Mouse (Mus musculus): ENCODE data around the gene Smyd3. TPM values are rescaled to one million over a fixed set of nuclear protein-coding genes. Genes with fewer than 3 reads are reported as not detected.

The Smyd3 gene
- polyA plus RNA-seq, 1 experiment from 2014 or later: 12.1 TPM

- DNase-seq (ENCODE audit: low spot score) (no peak), ATAC-seq (ENCODE audit: low FRiP score, low TSS enrichment) (no peak)
- TF ChIP-seq CTCF (IDR thresholded peaks at IDR 0.05; ENCODE audit: low read depth): no peak
- TF ChIP-seq EP300 (optimal IDR thresholded peaks at IDR 0.05): no peak
- Histone ChIP-seq H3K4me3 (ENCODE audit: low read depth, low read length) (no peak overlapping the region), H3K4me1 (replicated peaks; ENCODE audit: control insufficient read depth, insufficient read depth) (no peaks in the 10 kb centered on the region), H3K9me3 (ENCODE audit: control insufficient read depth, low read length) (no peaks in the 10 kb centered on the region), H3K27ac (replicated peaks) (peak overlapping the region; percentile 13; the same call in 1 of the 2 replicates), H3K4me2 (replicated peaks; ENCODE audit: low read depth) (no peak overlapping the region), H3K9ac (ENCODE audit: low read length) (no peak overlapping the region), H3K27me3 (ENCODE audit: control insufficient read depth, insufficient read depth, low read length) (no peaks in the 10 kb centered on the region), H3K36me3 (ENCODE audit: control insufficient read depth, insufficient read depth, low read length) (no peaks in the 10 kb centered on the region)
- WGBS: 46% methylated on average over 11 of the region's 11 CpGs
These were observed 41.8 kb upstream of the Smyd3 start for GRCm38 (mm10) chr1:179559446-179560194.

- Histone ChIP-seq H3K4me1 (replicated peaks; ENCODE audit: control insufficient read depth, insufficient read depth) (0 out of 2 replicates have a peak, but pooled peaks cover 4% of the 10 kb centered on the region), H3K4me2 (replicated peaks; ENCODE audit: low read depth) (no peak overlapping the region), H3K36me3 (ENCODE audit: control insufficient read depth, insufficient read depth, low read length) (no peaks in the 10 kb centered on the region), H3K27me3 (ENCODE audit: control insufficient read depth, insufficient read depth, low read length) (no peaks in the 10 kb centered on the region), H3K27ac (replicated peaks) (no peak overlapping the region), H3K4me3 (ENCODE audit: low read depth, low read length) (no peak overlapping the region), H3K9ac (ENCODE audit: low read length) (no peak overlapping the region), H3K9me3 (ENCODE audit: control insufficient read depth, low read length) (no peaks in the 10 kb centered on the region)
- DNase-seq (ENCODE audit: low spot score) (no peak), ATAC-seq (ENCODE audit: low FRiP score, low TSS enrichment) (no peak)
- TF ChIP-seq EP300 (optimal IDR thresholded peaks at IDR 0.05) (no peak), CTCF (IDR thresholded peaks at IDR 0.05; ENCODE audit: low read depth) (no peak)
- 85% methylated on average over 3 of the region's 3 CpGs for WGBS
These were observed 39.1 kb upstream of the Smyd3 start for GRCm38 (mm10) chr1:179556921-179557320.

- ATAC-seq (ENCODE audit: low FRiP score, low TSS enrichment): no peak
- no peak overlapping the region for H3K4me3 ChIP-seq (ENCODE audit: low read depth, low read length)
- no peaks in the 10 kb centered on the region for H3K27me3 ChIP-seq (ENCODE audit: control insufficient read depth, insufficient read depth, low read length)
- no peak overlapping the region for H3K9ac ChIP-seq (ENCODE audit: low read length)
- TF ChIP-seq EP300 (optimal IDR thresholded peaks at IDR 0.05) (no peak), CTCF (IDR thresholded peaks at IDR 0.05; ENCODE audit: low read depth) (no peak)
- H3K9me3 ChIP-seq (ENCODE audit: control insufficient read depth, low read length): no peaks in the 10 kb centered on the region
- WGBS: 70% methylated on average over 4 of the region's 4 CpGs
- no peak overlapping the region for H3K4me2 ChIP-seq (replicated peaks; ENCODE audit: low read depth)
- no peaks in the 10 kb centered on the region for H3K36me3 ChIP-seq (ENCODE audit: control insufficient read depth, insufficient read depth, low read length)
- no peak for DNase-seq (ENCODE audit: low spot score)
- 0 out of 2 replicates have a peak, but pooled peaks cover 4% of the 10 kb centered on the region for H3K4me1 ChIP-seq (replicated peaks; ENCODE audit: control insufficient read depth, insufficient read depth)
- no peak overlapping the region for H3K27ac ChIP-seq (replicated peaks)
These were observed 36.1 kb upstream of the Smyd3 start for GRCm38 (mm10) chr1:179553949-179554347.

GRCm38 (mm10) chr1:179553197-179553948 lies 35.5 kb upstream of the Smyd3 start:
- 54% methylated on average over 5 of the region's 5 CpGs for WGBS
- DNase-seq (ENCODE audit: low spot score): peak; percentile 40

GRCm38 (mm10) chr1:179552751-179553150 lies 34.9 kb upstream of the Smyd3 start:
- Histone ChIP-seq H3K4me1 (replicated peaks; ENCODE audit: control insufficient read depth, insufficient read depth) (0 out of 2 replicates have a peak, but pooled peaks cover 6% of the 10 kb centered on the region), H3K27ac (replicated peaks) (peak overlapping the region; percentile 73), H3K36me3 (ENCODE audit: control insufficient read depth, insufficient read depth, low read length) (no peaks in the 10 kb centered on the region), H3K27me3 (ENCODE audit: control insufficient read depth, insufficient read depth, low read length) (no peaks in the 10 kb centered on the region), H3K9ac (ENCODE audit: low read length) (0 out of 2 replicates have a peak overlapping the region, but pooled peaks have one; percentile 31), H3K4me2 (replicated peaks; ENCODE audit: low read depth) (no peak overlapping the region), H3K4me3 (ENCODE audit: low read depth, low read length) (no peak overlapping the region), H3K9me3 (ENCODE audit: control insufficient read depth, low read length) (no peaks in the 10 kb centered on the region)
- DNase-seq (ENCODE audit: low spot score) (peak; percentile 76), ATAC-seq (ENCODE audit: low FRiP score, low TSS enrichment) (peak; percentile 92)
- no peak for TF ChIP-seq EP300 (optimal IDR thresholded peaks at IDR 0.05)
- no peak for TF ChIP-seq CTCF (IDR thresholded peaks at IDR 0.05; ENCODE audit: low read depth)
- WGBS: 39% methylated on average over 7 of the region's 7 CpGs

More at GRCm38 (mm10) chr1:179553197-179553948, 35.5 kb upstream of the Smyd3 start:
- no peak overlapping the region for H3K4me3 ChIP-seq (ENCODE audit: low read depth, low read length)
- H3K27ac ChIP-seq (replicated peaks): peak overlapping the region; percentile 56; the same call in 1 of the 2 replicates
- H3K4me2 ChIP-seq (replicated peaks; ENCODE audit: low read depth): no peak overlapping the region
- TF ChIP-seq EP300 (optimal IDR thresholded peaks at IDR 0.05) (no peak), CTCF (IDR thresholded peaks at IDR 0.05; ENCODE audit: low read depth) (no peak)
- H3K9ac ChIP-seq (ENCODE audit: low read length): no peak overlapping the region
- no peaks in the 10 kb centered on the region for H3K9me3 ChIP-seq (ENCODE audit: control insufficient read depth, low read length)
- H3K36me3 ChIP-seq (ENCODE audit: control insufficient read depth, insufficient read depth, low read length): no peaks in the 10 kb centered on the region
- ATAC-seq (ENCODE audit: low FRiP score, low TSS enrichment): no peak
- H3K4me1 ChIP-seq (replicated peaks; ENCODE audit: control insufficient read depth, insufficient read depth): 0 out of 2 replicates have a peak, but pooled peaks cover 4% of the 10 kb centered on the region
- no peaks in the 10 kb centered on the region for H3K27me3 ChIP-seq (ENCODE audit: control insufficient read depth, insufficient read depth, low read length)

Measured in stomach, postnatal 0 days (tissue).